Mouse (Mus musculus) embryonic facial prominence, embryonic 12.5 days (tissue): ENCODE results near the gene Cnksr2. TPM values are rescaled to one million over a fixed set of nuclear protein-coding genes. Genes with fewer than 3 reads are reported as not detected.

Experiments used
- ATAC-seq: fragments of 200-750 bp; cut with Nextera tagmentation; 2 replicates; pipeline ENCODE4 v1.8.0; 2017; ENCODE audit not compliant: insufficient number of reproducible peaks, insufficient read depth, low FRiP score, low TSS enrichment
- H3K27ac ChIP-seq: fragments of 300-500 bp; sonication (generic); 2 replicates; pipeline ENCODE4 v1.5.1; 2016; ENCODE audit warnings: mild to moderate bottlenecking
- H3K27me3 ChIP-seq: fragments of 300-500 bp; sonication (generic); 2 replicates; pipeline ENCODE4 v1.6.1; 2016; ENCODE audit warnings: mild to moderate bottlenecking, moderate library complexity
- H3K36me3 ChIP-seq: fragments of 300-500 bp; sonication (generic); 2 replicates; pipeline ENCODE4 v1.6.1; 2016; ENCODE audit warnings: mild to moderate bottlenecking
- H3K4me1 ChIP-seq: fragments of 300-500 bp; sonication (generic); 2 replicates; pipeline ENCODE4 v1.6.1; 2016
- H3K4me2 ChIP-seq: fragments of 300-500 bp; sonication (generic); replicated peaks from 2 replicates; pipeline ENCODE4 v1.6.1; 2016; ENCODE audit warnings: mild to moderate bottlenecking, moderate library complexity
- H3K4me3 ChIP-seq: fragments of 300-500 bp; sonication (generic); 2 replicates; pipeline ENCODE4 v1.5.1; 2016; ENCODE audit warnings: mild to moderate bottlenecking
- H3K9ac ChIP-seq: fragments of 300-500 bp; sonication (generic); 2 replicates; pipeline ENCODE4 v1.6.1; 2016; ENCODE audit warnings: mild to moderate bottlenecking, moderate library complexity
- H3K9me3 ChIP-seq: fragments of 300-500 bp; sonication (generic); 2 replicates; pipeline ENCODE4 v1.6.1; 2016; ENCODE audit warnings: mild to moderate bottlenecking, moderate library complexity
- WGBS: fragments of 180-500 bp; shearing (Covaris S2); methylation state at CpG from one replicate; pipeline ENCODE4 v1.1.7; 2016; 5-methylcytosine and 5-hydroxymethylcytosine counted together
- polyA plus RNA-seq: library from polyadenylated mRNA; unstranded; fragments of >200 nt; fragmentation: Nextera tagmentation; extraction: Ambion mirVana; gene quantifications from 2 replicates; pipeline ENCODE4 v1.2.1, GENCODE M21; 2016

Gene Cnksr2
- 6.8 and 7.1 TPM in 2 replicates for polyA plus RNA-seq

GRCm38 (mm10) chrX:158043057-158043843 is at the start of gene Cnksr2:
TSS of gene Cnksr2 (minus strand) at chrX:158043294.
- Histone ChIP-seq H3K27me3 (peaks cover 6% of the 10 kb centered on the region; the same call in 1 of the 2 replicates), H3K4me1 (no peaks in the 10 kb centered on the region), H3K36me3 (no peaks in the 10 kb centered on the region), H3K4me2 (peak within 1 kb of the TSS; percentile 55), H3K4me3 (peak within 1 kb of the TSS; percentile 63), H3K9me3 (no peaks in the 10 kb centered on the region), H3K27ac (peak within 1 kb of the TSS; percentile 57; the same call in 1 of the 2 replicates), H3K9ac (peak within 1 kb of the TSS; percentile 69)
- WGBS: 25% methylated on average over 43 of the region's 99 CpGs
- ATAC-seq: peak; percentile 84

DNA sequence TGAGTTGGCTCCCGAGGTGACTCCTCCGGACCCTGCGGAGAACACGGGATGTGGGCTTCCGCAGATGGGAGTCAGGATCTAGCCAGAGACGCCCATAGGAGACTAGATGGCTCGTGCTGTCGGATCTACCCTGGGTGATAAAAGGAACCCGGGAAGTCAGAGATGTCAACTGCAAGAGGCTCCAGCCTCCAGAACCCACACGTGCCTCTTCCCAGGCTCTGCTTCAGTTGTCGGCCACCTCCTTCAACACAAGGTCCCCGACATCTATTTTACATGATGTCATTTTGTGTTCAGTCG is 698 bp upstream of the Cnksr2 start:
- Histone ChIP-seq H3K9ac (0 out of 2 replicates have a peak overlapping the region, but pooled peaks have one; percentile 69), H3K9me3 (no peaks in the 10 kb centered on the region), H3K4me2 (peak overlapping the region; percentile 55), H3K36me3 (no peaks in the 10 kb centered on the region), H3K27me3 (peaks cover 6% of the 10 kb centered on the region; the same call in 1 of the 2 replicates), H3K27ac (no peak overlapping the region), H3K4me3 (peak overlapping the region; percentile 63), H3K4me1 (no peaks in the 10 kb centered on the region)
- no peak for ATAC-seq
- 29% methylated on average over 13 of the region's 13 CpGs for WGBS

DNA sequence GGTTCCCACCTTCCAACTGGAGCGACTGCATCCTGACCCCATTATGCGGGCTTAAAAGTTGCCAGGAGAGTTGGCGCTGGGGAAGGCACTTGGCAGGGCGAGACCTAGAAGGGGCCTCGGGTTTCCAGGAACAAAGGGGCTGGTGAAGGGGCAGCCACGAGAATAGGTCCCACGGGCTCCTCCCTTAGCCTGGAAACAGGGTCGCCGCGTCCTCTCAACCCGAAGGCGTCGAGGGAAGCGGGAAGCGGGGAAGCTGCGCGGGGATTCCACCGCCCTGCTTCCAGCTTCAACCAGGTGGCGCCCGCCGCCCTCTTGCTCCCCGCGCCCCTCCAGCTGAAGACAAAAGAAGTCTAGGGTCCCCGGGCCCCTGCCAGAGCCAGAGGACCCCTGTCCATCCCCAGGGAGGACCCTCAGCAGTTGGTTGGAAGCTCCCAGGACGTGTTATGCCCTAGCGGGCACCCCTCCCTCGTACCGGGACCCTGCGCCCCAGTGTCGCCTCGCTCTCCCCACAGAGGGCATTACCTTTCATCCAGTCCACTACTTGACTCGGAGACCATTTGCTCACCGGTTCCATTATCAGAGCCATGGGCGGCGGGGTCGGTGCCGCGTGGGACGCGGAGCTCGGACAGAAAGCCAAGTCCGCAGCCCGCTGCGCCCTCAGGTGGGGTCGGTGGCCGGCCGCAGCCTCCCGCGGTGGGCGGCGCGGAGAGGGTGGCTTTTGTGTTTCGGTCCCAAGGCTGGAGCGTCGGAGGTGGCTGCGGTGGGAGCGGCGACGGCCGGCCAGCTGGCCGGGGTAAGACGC is 638 bp downstream of the Cnksr2 start:
- Histone ChIP-seq H3K27ac (peak overlapping the region; percentile 57; the same call in 1 of the 2 replicates), H3K36me3 (no peaks in the 10 kb centered on the region), H3K9ac (peak overlapping the region; percentile 69), H3K4me2 (peak overlapping the region; percentile 55), H3K27me3 (peaks cover 6% of the 10 kb centered on the region; the same call in 1 of the 2 replicates), H3K4me3 (peak overlapping the region; percentile 63), H3K4me1 (no peaks in the 10 kb centered on the region), H3K9me3 (no peaks in the 10 kb centered on the region)
- ATAC-seq: peak; percentile 65
- WGBS: 14% methylated on average over 53 of the region's 62 CpGs

DNA sequence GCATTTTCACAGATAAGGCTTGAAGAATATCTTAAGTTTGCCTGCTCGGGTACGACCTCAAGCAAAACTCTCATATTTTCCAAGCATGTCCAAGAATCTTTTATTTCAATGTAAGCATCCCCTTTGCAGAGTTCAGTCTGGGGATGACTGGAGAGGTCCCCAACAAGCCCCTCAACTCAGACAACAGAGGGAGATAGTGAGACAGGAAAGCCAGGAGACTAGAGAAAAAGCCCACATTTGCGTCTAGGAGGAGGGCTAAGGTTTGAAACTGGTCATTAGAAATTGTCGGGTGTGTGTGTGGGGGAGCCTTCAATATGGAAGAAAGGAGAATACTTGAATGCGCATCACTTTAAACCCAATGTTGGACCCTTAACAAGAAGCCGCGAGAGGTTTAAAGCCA is 1.4 kb downstream of the Cnksr2 start:
- 26% methylated on average over 7 of the region's 7 CpGs for WGBS

DNA sequence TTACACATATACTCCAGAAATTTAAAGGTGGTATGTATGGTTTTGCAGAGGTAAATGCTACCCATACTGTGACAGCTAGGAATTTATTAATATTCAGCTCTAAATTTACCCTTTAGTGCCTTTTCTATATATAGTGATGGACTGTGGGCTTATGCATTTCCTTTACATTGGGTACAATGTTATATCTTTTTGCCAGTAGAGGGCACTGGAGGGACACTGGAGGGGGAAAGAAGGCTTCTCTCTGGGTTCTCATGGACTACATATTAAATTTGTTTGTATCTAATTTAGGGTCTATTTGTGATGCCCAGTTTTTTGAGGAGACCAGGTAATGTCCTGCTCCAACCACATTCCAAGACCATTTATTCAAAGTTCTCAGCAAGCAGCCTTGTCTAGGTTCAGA is 91.4 kb downstream of the Cnksr2 start:
- Histone ChIP-seq H3K27me3 (no peaks in the 10 kb centered on the region), H3K4me3 (no peak overlapping the region), H3K4me2 (no peak overlapping the region), H3K9me3 (no peaks in the 10 kb centered on the region), H3K36me3 (no peaks in the 10 kb centered on the region), H3K4me1 (no peaks in the 10 kb centered on the region), H3K9ac (no peak overlapping the region), H3K27ac (no peak overlapping the region)
- ATAC-seq: no peak

More for the DNA sequence above, 1.4 kb downstream of the Cnksr2 start:
- H3K9me3 ChIP-seq: no peaks in the 10 kb centered on the region
- peak overlapping the region; percentile 55 for H3K4me2 ChIP-seq
- H3K36me3 ChIP-seq: no peaks in the 10 kb centered on the region
- H3K27me3 ChIP-seq: peaks cover 6% of the 10 kb centered on the region; the same call in 1 of the 2 replicates
- H3K9ac ChIP-seq: peak overlapping the region; percentile 69
- H3K27ac ChIP-seq: 0 out of 2 replicates have a peak overlapping the region, but pooled peaks have one; percentile 57
- H3K4me3 ChIP-seq: peak overlapping the region; percentile 63
- no peak for ATAC-seq
- no peaks in the 10 kb centered on the region for H3K4me1 ChIP-seq

DNA sequence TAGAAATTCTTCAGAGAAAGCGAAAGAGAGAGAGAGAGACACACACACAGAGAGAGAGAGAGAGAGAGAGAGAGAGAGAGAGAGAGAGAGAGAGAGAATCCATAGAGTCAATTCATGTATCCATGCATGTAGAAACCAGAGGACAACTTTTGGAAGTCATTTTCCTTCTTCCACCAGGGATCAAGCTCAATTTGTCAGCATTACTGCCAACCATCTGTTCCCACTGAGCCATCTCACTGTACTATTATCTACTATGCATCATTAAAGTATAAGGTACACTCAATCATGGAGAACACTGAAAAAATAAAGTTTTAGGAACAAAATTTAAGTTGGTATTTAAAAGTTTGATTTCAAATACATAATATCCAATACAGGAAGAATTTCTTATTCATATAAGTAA is 93.8 kb downstream of the Cnksr2 start:
- Histone ChIP-seq H3K36me3 (no peaks in the 10 kb centered on the region), H3K9ac (no peak overlapping the region), H3K4me3 (no peak overlapping the region), H3K9me3 (no peaks in the 10 kb centered on the region), H3K27me3 (no peaks in the 10 kb centered on the region), H3K4me2 (no peak overlapping the region), H3K27ac (no peak overlapping the region), H3K4me1 (no peaks in the 10 kb centered on the region)
- WGBS: 82% methylated on average over 1 of the region's 1 CpGs
- no peak for ATAC-seq

GRCm38 (mm10) chrX:157945121-157945520 is 98.0 kb downstream of the Cnksr2 start:
- H3K4me2 ChIP-seq: no peak overlapping the region
- H3K9me3 ChIP-seq: no peaks in the 10 kb centered on the region
- H3K36me3 ChIP-seq: no peaks in the 10 kb centered on the region
- no peak overlapping the region for H3K9ac ChIP-seq
- no peaks in the 10 kb centered on the region for H3K27me3 ChIP-seq
- no peaks in the 10 kb centered on the region for H3K4me1 ChIP-seq
- no peak overlapping the region for H3K4me3 ChIP-seq
- WGBS: 69% methylated on average over 5 of the region's 5 CpGs
- no peak for ATAC-seq
- H3K27ac ChIP-seq: no peak overlapping the region

GRCm38 (mm10) chrX:157936611-157937010 is 106.5 kb downstream of the Cnksr2 start:
- no peak for ATAC-seq
- no peak overlapping the region for H3K9ac ChIP-seq
- H3K27me3 ChIP-seq: no peaks in the 10 kb centered on the region
- H3K36me3 ChIP-seq: no peaks in the 10 kb centered on the region
- no peak overlapping the region for H3K4me2 ChIP-seq
- no peak overlapping the region for H3K27ac ChIP-seq
- 83% methylated on average over 1 of the region's 1 CpGs for WGBS
- no peaks in the 10 kb centered on the region for H3K9me3 ChIP-seq
- no peaks in the 10 kb centered on the region for H3K4me1 ChIP-seq
- H3K4me3 ChIP-seq: no peak overlapping the region

DNA sequence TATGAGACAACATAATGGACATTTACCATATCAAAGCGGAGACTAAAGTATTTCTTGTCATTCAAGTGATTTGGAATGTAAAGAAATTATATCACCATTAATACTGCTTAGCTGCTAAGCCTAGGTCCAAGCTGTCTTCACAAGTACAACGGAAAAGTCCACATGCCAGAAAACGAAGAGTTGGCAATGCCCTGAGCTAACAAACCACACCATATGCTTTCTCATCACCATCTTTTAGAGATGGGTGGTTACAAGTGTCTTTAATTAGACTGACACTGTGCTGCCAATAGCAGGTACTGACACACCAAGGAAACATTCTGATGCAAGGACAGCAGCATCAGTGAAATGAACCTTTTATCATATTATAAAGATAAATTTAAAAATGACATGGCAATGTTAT is 123.0 kb downstream of the Cnksr2 start:
- no peak overlapping the region for H3K4me3 ChIP-seq
- no peak overlapping the region for H3K4me2 ChIP-seq
- no peaks in the 10 kb centered on the region for H3K36me3 ChIP-seq
- no peaks in the 10 kb centered on the region for H3K9me3 ChIP-seq
- H3K27me3 ChIP-seq: no peaks in the 10 kb centered on the region
- 76% methylated on average over 3 of the region's 3 CpGs for WGBS
- no peaks in the 10 kb centered on the region for H3K4me1 ChIP-seq
- no peak overlapping the region for H3K9ac ChIP-seq
- no peak for ATAC-seq
- H3K27ac ChIP-seq: no peak overlapping the region

DNA sequence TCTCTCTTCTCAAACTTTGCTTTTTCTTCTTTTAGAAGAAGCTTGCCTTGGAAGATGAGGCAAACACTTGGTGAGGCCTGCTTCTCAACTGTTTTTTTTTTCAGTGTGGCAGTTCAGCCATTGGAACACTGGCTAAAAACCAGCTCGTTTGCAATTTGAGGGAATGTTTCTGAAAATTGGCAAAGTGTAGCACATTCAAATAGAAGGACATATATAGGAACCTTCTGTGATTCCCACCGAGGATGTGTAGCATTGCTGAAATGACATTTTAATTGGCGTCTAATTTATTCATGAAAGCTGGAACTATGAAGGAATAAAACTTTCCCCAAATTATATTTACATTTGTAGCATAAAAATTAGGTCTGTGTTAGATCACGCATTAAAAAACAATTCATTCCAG is 213.1 kb downstream of the Cnksr2 start:
- H3K9me3 ChIP-seq: no peaks in the 10 kb centered on the region
- H3K27ac ChIP-seq: no peak overlapping the region
- no peaks in the 10 kb centered on the region for H3K36me3 ChIP-seq
- H3K27me3 ChIP-seq: no peaks in the 10 kb centered on the region
- H3K4me1 ChIP-seq: no peaks in the 10 kb centered on the region
- H3K9ac ChIP-seq: no peak overlapping the region
- 75% methylated on average over 4 of the region's 4 CpGs for WGBS
- no peak overlapping the region for H3K4me3 ChIP-seq
- ATAC-seq: no peak
- H3K4me2 ChIP-seq: no peak overlapping the region

DNA sequence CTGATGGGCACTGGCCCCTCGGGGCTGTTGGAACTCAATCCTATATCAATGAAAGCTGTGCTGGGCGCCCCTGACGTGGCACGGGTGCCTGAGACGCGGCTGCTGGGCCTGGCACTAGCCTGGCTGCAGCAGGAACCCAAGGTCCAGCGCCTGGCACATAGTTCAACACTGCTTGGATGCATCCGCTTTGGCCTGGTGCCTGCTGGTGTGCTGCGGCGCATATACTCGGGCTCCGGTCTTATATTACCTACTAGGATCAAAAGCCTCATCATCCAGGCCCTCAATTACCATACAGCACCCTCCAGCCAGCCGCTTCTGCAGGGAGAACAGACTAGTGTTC is 224.2 kb downstream of the Cnksr2 start:
- 85% methylated on average over 13 of the region's 13 CpGs for WGBS

More for the DNA sequence above, 224.2 kb downstream of the Cnksr2 start:
- Histone ChIP-seq H3K27ac (no peak overlapping the region), H3K4me1 (no peaks in the 10 kb centered on the region), H3K9ac (no peak overlapping the region), H3K4me3 (no peak overlapping the region), H3K36me3 (no peaks in the 10 kb centered on the region), H3K27me3 (peaks cover 18% of the 10 kb centered on the region; the same call in 1 of the 2 replicates), H3K4me2 (no peak overlapping the region), H3K9me3 (no peaks in the 10 kb centered on the region)
- ATAC-seq: no peak
